Mouse (Mus musculus) limb, embryonic 12.5 days (tissue): ENCODE data around the gene Me1. TPM values are rescaled to one million over a fixed set of nuclear protein-coding genes. Genes with fewer than 3 reads are reported as not detected.
A peak's percentile ranks its signal among the peaks of the same experiment; 100 is the strongest.

Experiments used
- ATAC-seq: fragments of 200-750 bp; cut with Nextera tagmentation; 2 replicates; pipeline ENCODE4 v1.8.0; 2017; ENCODE audit warnings: low read depth, moderate TSS enrichment; ENCODE audit not compliant: insufficient number of reproducible peaks, insufficient read depth, low FRiP score, low TSS enrichment
- H3K27ac ChIP-seq: fragments of 300-500 bp; sonication (generic); 2 replicates; pipeline ENCODE4 v1.5.1; 2016; ENCODE audit warnings: mild to moderate bottlenecking, moderate library complexity
- H3K27me3 ChIP-seq: fragments of 300-500 bp; sonication (generic); 2 replicates; pipeline ENCODE4 v1.6.1; 2016; ENCODE audit warnings: mild to moderate bottlenecking, moderate library complexity
- H3K36me3 ChIP-seq: fragments of 300-500 bp; sonication (generic); 2 replicates; pipeline ENCODE4 v1.6.1; 2016; ENCODE audit warnings: mild to moderate bottlenecking, moderate library complexity
- H3K4me1 ChIP-seq: fragments of 300-500 bp; sonication (generic); replicated peaks from 2 replicates; pipeline ENCODE4 v1.6.1; 2016
- H3K4me2 ChIP-seq: fragments of 300-500 bp; sonication (generic); 2 replicates; pipeline ENCODE4 v1.6.1; 2016; ENCODE audit warnings: mild to moderate bottlenecking, moderate library complexity
- H3K4me3 ChIP-seq: fragments of 300-500 bp; sonication (generic); replicated peaks from 2 replicates; pipeline ENCODE4 v1.5.1; 2016; ENCODE audit warnings: mild to moderate bottlenecking
- H3K9ac ChIP-seq: fragments of 300-500 bp; sonication (generic); replicated peaks from 2 replicates; pipeline ENCODE4 v1.6.1; 2016; ENCODE audit warnings: mild to moderate bottlenecking, moderate library complexity
- H3K9me3 ChIP-seq: fragments of 300-500 bp; sonication (generic); 2 replicates; pipeline ENCODE4 v1.6.1; 2016; ENCODE audit warnings: mild to moderate bottlenecking, moderate library complexity
- WGBS: fragments of 180-500 bp; shearing (Covaris S2); methylation state at CpG from one replicate; pipeline ENCODE4 v1.1.7; 2016; 5-methylcytosine and 5-hydroxymethylcytosine counted together
- polyA plus RNA-seq: library from polyadenylated mRNA; unstranded; fragments of >200 nt; fragmentation: Nextera tagmentation; extraction: Ambion mirVana; gene quantifications from 2 replicates; pipeline ENCODE4 v1.2.1, GENCODE M21; 2016

Me1 gene
- polyA plus RNA-seq, 1 experiment from 2014 or later, result 16.8 TPM

DNA sequence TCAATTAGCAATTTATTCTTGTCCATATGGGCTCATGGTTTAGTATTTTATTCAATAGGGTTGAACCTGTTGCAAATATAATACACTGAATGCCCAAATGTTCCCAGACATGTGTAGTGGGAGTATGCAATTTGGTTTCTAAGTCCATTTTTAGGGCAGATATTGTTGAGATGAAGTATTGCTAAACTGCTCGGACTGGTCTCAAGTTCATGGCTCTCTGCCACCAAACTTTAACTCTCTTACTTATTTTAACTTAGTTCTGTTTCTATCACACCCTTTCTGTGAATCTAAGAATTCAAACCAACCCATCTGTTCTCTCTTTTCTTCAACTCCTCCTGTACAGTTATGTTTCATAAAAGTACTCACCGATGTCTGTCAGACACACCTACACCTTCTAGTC lies 35.4 kb downstream of the Me1 start:
- H3K9me3 ChIP-seq, result 0 out of 2 replicates have a peak, but pooled peaks cover 2% of the 10 kb centered on the region
- no peak overlapping the region for H3K4me3 ChIP-seq
- ATAC-seq, result no peak
- peaks cover 4% of the 10 kb centered on the region for H3K4me1 ChIP-seq
- no peaks in the 10 kb centered on the region for H3K27me3 ChIP-seq
- no peaks in the 10 kb centered on the region for H3K36me3 ChIP-seq
- H3K4me2 ChIP-seq, result no peak overlapping the region
- 98% methylated on average over 2 of the region's 2 CpGs for WGBS
- H3K27ac ChIP-seq, result no peak overlapping the region
- H3K9ac ChIP-seq, result no peak overlapping the region

GRCm38 (mm10) chr9:86658347-86658746 lies 37.4 kb downstream of the Me1 start:
- Histone ChIP-seq H3K4me2 (no peak overlapping the region), H3K36me3 (no peaks in the 10 kb centered on the region), H3K9me3 (0 out of 2 replicates have a peak, but pooled peaks cover 2% of the 10 kb centered on the region), H3K9ac (no peak overlapping the region), H3K27ac (no peak overlapping the region), H3K4me3 (no peak overlapping the region), H3K4me1 (peaks cover 4% of the 10 kb centered on the region), H3K27me3 (no peaks in the 10 kb centered on the region)
- ATAC-seq, result peak; percentile 68; the same call in 1 of the 2 replicates
- WGBS, result 67% methylated on average over 4 of the region's 4 CpGs

GRCm38 (mm10) chr9:86652194-86652593 lies 43.6 kb downstream of the Me1 start:
- ATAC-seq, result no peak
- no peak overlapping the region for H3K4me2 ChIP-seq
- 69% methylated on average over 1 of the region's 1 CpGs for WGBS
- H3K9ac ChIP-seq, result no peak overlapping the region
- H3K4me3 ChIP-seq, result no peak overlapping the region
- no peaks in the 10 kb centered on the region for H3K9me3 ChIP-seq
- H3K27me3 ChIP-seq, result no peaks in the 10 kb centered on the region
- H3K27ac ChIP-seq, result no peak overlapping the region
- no peaks in the 10 kb centered on the region for H3K36me3 ChIP-seq
- peaks cover 3% of the 10 kb centered on the region; the same call in 1 of the 2 replicates for H3K4me1 ChIP-seq

DNA sequence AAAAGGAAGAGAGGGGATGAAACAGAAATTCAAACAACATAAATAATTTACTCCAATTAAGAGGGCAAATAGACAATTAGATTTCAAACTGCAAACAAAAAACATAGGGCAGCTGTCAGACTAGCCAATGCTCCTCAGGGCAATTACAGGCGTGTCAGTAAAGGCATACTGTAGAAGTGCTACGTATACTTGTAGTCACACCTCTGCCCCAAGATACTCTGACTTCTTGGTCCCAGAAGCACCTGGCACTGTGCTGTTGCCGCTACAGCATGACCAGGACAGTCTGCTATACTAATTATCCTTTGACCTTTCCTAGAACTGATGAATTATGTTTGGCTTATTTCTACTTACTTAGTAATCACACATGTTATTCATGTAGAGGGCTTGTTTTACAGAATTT lies 44.5 kb downstream of the Me1 start:
- Histone ChIP-seq H3K27me3 (no peaks in the 10 kb centered on the region), H3K4me1 (peaks cover 3% of the 10 kb centered on the region; the same call in 1 of the 2 replicates), H3K36me3 (no peaks in the 10 kb centered on the region), H3K9me3 (no peaks in the 10 kb centered on the region), H3K4me3 (no peak overlapping the region), H3K4me2 (no peak overlapping the region), H3K27ac (no peak overlapping the region), H3K9ac (no peak overlapping the region)
- no peak for ATAC-seq
- WGBS, result 62% methylated on average over 3 of the region's 3 CpGs

DNA sequence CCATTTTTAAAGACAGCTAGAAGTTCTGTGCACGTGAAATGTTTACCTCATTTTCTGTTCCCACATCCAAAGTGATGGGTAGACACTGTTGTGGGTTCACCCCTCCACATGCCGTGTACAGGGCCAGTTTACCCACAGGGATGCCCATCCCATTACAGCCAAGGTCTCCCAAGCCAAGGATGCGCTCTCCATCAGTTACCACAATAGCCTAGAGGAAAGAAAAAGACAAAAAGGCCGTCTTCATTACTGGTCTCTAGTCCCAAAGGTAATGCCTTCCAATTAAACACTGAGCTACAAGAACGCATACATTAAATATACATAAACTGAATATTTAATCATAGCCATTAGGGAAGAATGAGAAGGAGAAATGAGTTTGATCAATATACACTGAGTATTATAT lies 44.9 kb downstream of the Me1 start:
- H3K4me2 ChIP-seq, result no peak overlapping the region
- no peaks in the 10 kb centered on the region for H3K27me3 ChIP-seq
- H3K9me3 ChIP-seq, result no peaks in the 10 kb centered on the region
- H3K9ac ChIP-seq, result no peak overlapping the region
- no peaks in the 10 kb centered on the region for H3K36me3 ChIP-seq
- WGBS, result 86% methylated on average over 5 of the region's 5 CpGs
- no peak overlapping the region for H3K27ac ChIP-seq
- H3K4me3 ChIP-seq, result no peak overlapping the region
- peaks cover 3% of the 10 kb centered on the region; the same call in 1 of the 2 replicates for H3K4me1 ChIP-seq
- ATAC-seq, result no peak

- Histone ChIP-seq H3K9ac (no peak overlapping the region), H3K9me3 (no peaks in the 10 kb centered on the region), H3K4me2 (no peak overlapping the region), H3K4me3 (no peak overlapping the region), H3K36me3 (no peaks in the 10 kb centered on the region), H3K4me1 (peaks cover 3% of the 10 kb centered on the region; the same call in 1 of the 2 replicates), H3K27ac (no peak overlapping the region), H3K27me3 (no peaks in the 10 kb centered on the region)
- WGBS, result 69% methylated on average over 7 of the region's 7 CpGs
- ATAC-seq, result no peak
Observed at GRCm38 (mm10) chr9:86647931-86648550, 47.7 kb downstream of the Me1 start.

- H3K4me1 ChIP-seq, result no peaks in the 10 kb centered on the region
- no peak overlapping the region for H3K9ac ChIP-seq
- H3K27ac ChIP-seq, result no peak overlapping the region
- 6% methylated on average over 1 of the region's 1 CpGs for WGBS
- H3K4me3 ChIP-seq, result no peak overlapping the region
- ATAC-seq, result no peak
- H3K9me3 ChIP-seq, result no peaks in the 10 kb centered on the region
- no peak overlapping the region for H3K4me2 ChIP-seq
- no peaks in the 10 kb centered on the region for H3K36me3 ChIP-seq
- no peaks in the 10 kb centered on the region for H3K27me3 ChIP-seq
Observed at GRCm38 (mm10) chr9:86646807-86647206, 48.9 kb downstream of the Me1 start.

GRCm38 (mm10) chr9:86643497-86643896 lies 52.3 kb downstream of the Me1 start:
- H3K27me3 ChIP-seq, result no peaks in the 10 kb centered on the region
- H3K4me3 ChIP-seq, result no peak overlapping the region
- no peak overlapping the region for H3K9ac ChIP-seq
- H3K36me3 ChIP-seq, result no peaks in the 10 kb centered on the region
- H3K4me2 ChIP-seq, result no peak overlapping the region
- ATAC-seq, result no peak
- whole genome bisulfite sequencing, result 97% methylated on average over 4 of the region's 4 CpGs
- H3K27ac ChIP-seq, result no peak overlapping the region
- no peaks in the 10 kb centered on the region for H3K4me1 ChIP-seq
- no peaks in the 10 kb centered on the region for H3K9me3 ChIP-seq

DNA sequence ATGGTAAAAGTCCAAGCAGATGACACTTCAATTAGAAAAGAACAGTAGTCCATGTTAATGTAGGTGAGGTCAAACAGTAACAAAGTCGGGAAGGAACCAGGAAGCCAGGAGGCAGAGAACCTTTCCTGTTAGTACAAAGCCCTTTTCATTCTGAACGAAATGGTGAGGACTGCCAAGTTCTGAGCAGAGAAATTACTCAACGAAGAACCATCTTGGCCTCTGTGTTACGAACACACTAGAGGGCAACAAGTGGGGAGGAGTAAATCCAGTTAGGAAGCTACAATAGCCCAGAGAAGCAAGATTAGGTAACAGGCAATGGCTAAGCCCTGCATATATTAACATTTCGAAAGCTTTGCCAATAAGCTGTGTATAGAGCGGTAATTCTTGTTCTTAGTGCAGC lies 57.0 kb downstream of the Me1 start:
- no peak overlapping the region for H3K4me3 ChIP-seq

DNA sequence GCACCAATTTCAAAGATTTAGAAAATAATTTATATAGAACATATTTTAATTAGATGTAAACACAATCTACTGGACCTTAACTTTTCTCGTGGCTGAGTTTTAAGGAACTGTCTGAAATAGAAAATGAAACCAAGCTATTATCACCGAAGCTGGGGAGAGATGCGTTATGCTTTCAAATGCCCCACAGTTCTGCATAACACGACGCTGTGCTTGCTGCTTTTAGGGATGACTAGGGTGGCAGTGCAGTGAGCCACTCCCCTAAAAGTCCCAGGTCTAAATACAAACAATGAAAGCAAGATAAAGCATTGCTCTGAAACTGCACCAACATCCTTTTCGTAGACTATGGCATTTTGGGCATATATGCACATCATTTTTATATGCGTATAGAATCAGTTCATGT lies 64.6 kb downstream of the Me1 start:
- Histone ChIP-seq H3K4me3 (no peak overlapping the region), H3K36me3 (no peaks in the 10 kb centered on the region), H3K27ac (no peak overlapping the region), H3K9ac (no peak overlapping the region), H3K27me3 (no peaks in the 10 kb centered on the region), H3K9me3 (no peaks in the 10 kb centered on the region), H3K4me1 (peaks cover 6% of the 10 kb centered on the region; the same call in 1 of the 2 replicates), H3K4me2 (no peak overlapping the region)
- WGBS, result 94% methylated on average over 7 of the region's 7 CpGs
- ATAC-seq, result no peak

More for the DNA sequence above, 57.0 kb downstream of the Me1 start:
- no peak for ATAC-seq
- no peaks in the 10 kb centered on the region for H3K9me3 ChIP-seq
- no peak overlapping the region for H3K9ac ChIP-seq
- H3K27ac ChIP-seq, result no peak overlapping the region
- H3K36me3 ChIP-seq, result no peaks in the 10 kb centered on the region
- 80% methylated on average over 6 of the region's 6 CpGs for WGBS
- no peaks in the 10 kb centered on the region for H3K4me1 ChIP-seq
- no peaks in the 10 kb centered on the region for H3K27me3 ChIP-seq
- no peak overlapping the region for H3K4me2 ChIP-seq

- Histone ChIP-seq H3K9me3 (no peaks in the 10 kb centered on the region), H3K4me3 (no peak overlapping the region), H3K36me3 (no peaks in the 10 kb centered on the region), H3K27ac (no peak overlapping the region), H3K4me2 (no peak overlapping the region), H3K9ac (no peak overlapping the region), H3K27me3 (no peaks in the 10 kb centered on the region), H3K4me1 (peaks cover 6% of the 10 kb centered on the region; the same call in 1 of the 2 replicates)
- no peak for ATAC-seq
- WGBS, result 87% methylated on average over 5 of the region's 5 CpGs
Observed at GRCm38 (mm10) chr9:86630352-86630931, 65.3 kb downstream of the Me1 start.

GRCm38 (mm10) chr9:86629379-86629778 lies 66.4 kb downstream of the Me1 start:
- H3K4me2 ChIP-seq, result no peak overlapping the region
- H3K9me3 ChIP-seq, result no peaks in the 10 kb centered on the region
- H3K9ac ChIP-seq, result no peak overlapping the region
- H3K36me3 ChIP-seq, result no peaks in the 10 kb centered on the region
- no peak overlapping the region for H3K27ac ChIP-seq
- H3K27me3 ChIP-seq, result no peaks in the 10 kb centered on the region
- H3K4me3 ChIP-seq, result no peak overlapping the region
- ATAC-seq, result no peak
- WGBS, result 42% methylated on average over 6 of the region's 6 CpGs
- H3K4me1 ChIP-seq, result peaks cover 6% of the 10 kb centered on the region; the same call in 1 of the 2 replicates
